Mouse (Mus musculus) kidney, postnatal 4 days (tissue): Measurements from ENCODE around the gene Olfr1145.

Experiments used
- DNase-seq, 2 experiments: peaks; one replicate each; pipeline ENCODE4 v3.0.0; 2021; ENCODE audit warnings: mixed read lengths in 2 of 2

The Olfr1145 gene

GRCm38 (mm10) chr2:87809522-87809921 lies at the start of gene Olfr1145:
TSS of gene Olfr1145 (plus strand) at chr2:87809822.
- DNase-seq: no peak

- DNase-seq: no peak
Observed at GRCm38 (mm10) chr2:87776143-87776542, 33.5 kb upstream of the Olfr1145 start.

- no peak for DNase-seq
Observed at GRCm38 (mm10) chr2:87779183-87779582, 30.4 kb upstream of the Olfr1145 start, which contains the start of gene Olfr152. TSS of gene Olfr152 (plus strand) at chr2:87779483.

GRCm38 (mm10) chr2:87800292-87800691 lies 9.3 kb upstream of the Olfr1145 start, which contains the start of gene Olfr1143:
TSS of gene Olfr1143 (plus strand) at chr2:87800592.
- DNase-seq: no peak

- no peak for DNase-seq
Observed at GRCm38 (mm10) chr2:87830233-87830632, 20.6 kb downstream of the Olfr1145 start, which contains the start of gene Olfr1148. TSS of gene Olfr1148 (plus strand) at chr2:87830533.

GRCm38 (mm10) chr2:87843693-87844092 lies 34.1 kb downstream of the Olfr1145 start, which contains the start of gene Olfr1150-ps1:
TSS of gene Olfr1150-ps1 (plus strand) at chr2:87843993.
- no peak for DNase-seq

GRCm38 (mm10) chr2:87855562-87855961 lies 45.9 kb downstream of the Olfr1145 start, which contains the start of gene Olfr1151:
TSS of gene Olfr1151 (plus strand) at chr2:87855862.
- DNase-seq: no peak
